Mouse (Mus musculus) olfactory bulb, adult 2 months (tissue): Measurements from ENCODE around the gene Fam126b.

Source experiments
- CTCF ChIP-seq: fragments of 200-500 bp; IDR thresholded peaks from 2 replicates; pipeline ENCODE4 v1.5.1; 2012; ENCODE audit warnings: low read depth, mild to moderate bottlenecking, low read length, moderate library complexity; ENCODE audit not compliant: insufficient read depth
- POLR2A ChIP-seq: fragments of 200-500 bp; IDR thresholded peaks from 2 replicates; pipeline ENCODE4 v1.6.1; 2012; ENCODE audit warnings: mild to moderate bottlenecking, low read depth, low read length, moderate library complexity; ENCODE audit not compliant: insufficient read depth

- TF ChIP-seq CTCF = no peak
- TF ChIP-seq POLR2A = no peak
Observed at GRCm38 (mm10) chr1:58568456-58569130, 17.5 kb downstream of the Fam126b start.
